Mouse (Mus musculus): ENCODE data around the gene Zdhhc5.
A peak's percentile ranks its signal among the peaks of the same experiment; 100 is the strongest.
"Not testable (repeated sequence)": the region's sequence is repeated elsewhere in the genome, so short reads cannot be mapped to it uniquely, and the experiment has no call there.

Gene Zdhhc5

DNA sequence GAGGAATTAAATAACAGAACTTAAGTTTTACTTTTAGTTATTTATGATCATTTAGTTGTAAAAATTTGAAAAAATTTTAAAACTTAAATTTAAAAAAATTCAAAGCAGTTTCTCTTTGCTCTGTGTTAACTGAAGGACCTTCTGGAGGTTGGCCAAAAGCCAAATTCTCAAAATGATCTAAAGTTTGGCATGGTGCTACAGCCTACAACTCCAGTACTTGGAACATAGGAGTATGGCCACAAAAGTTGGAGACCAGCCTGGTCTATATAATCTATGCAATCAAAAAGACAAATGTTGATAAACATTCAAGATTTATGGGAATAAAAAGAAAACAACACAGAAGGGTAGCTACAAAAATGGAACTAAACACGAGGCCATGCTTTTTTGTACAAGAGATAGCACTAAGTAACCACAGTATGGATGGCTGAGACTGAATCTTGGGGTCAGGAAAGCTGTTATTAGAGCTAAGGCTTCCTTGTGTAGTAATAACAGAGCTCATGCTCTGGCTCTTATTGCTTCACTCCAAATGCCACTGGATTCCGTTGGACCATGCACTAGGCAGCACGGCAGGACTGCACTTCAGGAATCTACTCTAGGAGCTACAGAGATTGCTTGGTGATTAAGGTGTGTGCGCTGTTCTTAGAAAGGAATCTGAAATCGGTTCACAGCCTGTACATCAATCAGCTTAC is 19.8 kb downstream of the Zdhhc5 start:
- no peak for DNase-seq (ENCODE audit: low spot score)

DNA sequence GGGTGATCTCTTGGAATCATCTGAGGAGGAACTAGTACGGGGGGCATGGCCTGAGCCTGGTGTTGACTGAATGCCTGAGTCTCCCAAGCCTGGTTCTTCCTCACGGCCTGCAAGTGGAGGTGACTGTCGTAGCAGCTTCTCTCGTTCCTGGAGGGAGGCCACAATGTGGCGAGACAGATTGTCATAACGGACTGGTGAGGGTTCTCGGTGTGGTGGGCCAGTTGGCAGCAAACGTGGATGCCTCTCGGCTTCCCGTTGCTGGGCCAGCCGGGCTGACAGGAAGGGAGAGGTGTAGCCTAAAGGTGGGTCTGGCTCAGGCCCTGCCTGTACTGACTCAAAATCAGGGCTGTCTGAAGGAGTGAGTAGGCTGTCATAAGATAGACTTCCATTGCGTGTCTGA is 24.9 kb downstream of the Zdhhc5 start:
- DNase-seq (ENCODE audit: low spot score), result no peak

DNA sequence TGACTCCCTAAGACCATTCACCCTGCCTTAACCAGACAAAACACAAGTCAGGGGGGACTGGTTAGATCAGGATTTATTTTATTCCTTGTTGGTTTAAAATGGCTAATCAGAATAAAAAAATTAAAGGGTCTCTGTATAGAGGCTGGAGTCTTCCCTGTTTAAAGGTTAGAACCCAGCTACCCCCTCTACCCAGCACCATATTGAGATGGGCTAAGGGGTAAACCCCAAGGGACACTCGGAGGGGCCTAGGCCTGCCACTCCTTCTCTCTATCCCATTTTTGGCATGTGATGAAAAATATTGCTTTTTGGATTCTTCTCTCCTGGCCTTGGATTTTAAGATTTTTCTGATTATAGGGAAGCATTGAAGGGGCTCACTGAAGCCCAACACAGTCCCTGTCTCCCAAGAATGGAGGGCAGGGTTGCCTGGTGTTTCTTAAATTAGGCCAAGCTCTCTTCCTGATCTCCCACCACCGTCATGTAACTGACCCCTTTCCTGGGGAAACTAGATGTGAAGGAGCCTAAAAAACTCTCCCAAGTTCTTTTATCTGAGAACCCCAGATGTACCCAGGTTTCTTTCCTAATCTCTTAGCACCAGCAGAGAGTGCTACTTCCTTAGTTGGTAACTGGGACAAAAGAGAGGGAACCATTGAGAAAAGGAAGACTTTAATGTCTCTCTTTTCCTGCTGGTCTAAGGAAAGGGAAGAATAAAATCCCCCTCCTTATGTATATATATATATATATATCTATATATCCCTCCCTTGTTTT is 26.7 kb downstream of the Zdhhc5 start:
- no peak for DNase-seq (ENCODE audit: low spot score)

DNA sequence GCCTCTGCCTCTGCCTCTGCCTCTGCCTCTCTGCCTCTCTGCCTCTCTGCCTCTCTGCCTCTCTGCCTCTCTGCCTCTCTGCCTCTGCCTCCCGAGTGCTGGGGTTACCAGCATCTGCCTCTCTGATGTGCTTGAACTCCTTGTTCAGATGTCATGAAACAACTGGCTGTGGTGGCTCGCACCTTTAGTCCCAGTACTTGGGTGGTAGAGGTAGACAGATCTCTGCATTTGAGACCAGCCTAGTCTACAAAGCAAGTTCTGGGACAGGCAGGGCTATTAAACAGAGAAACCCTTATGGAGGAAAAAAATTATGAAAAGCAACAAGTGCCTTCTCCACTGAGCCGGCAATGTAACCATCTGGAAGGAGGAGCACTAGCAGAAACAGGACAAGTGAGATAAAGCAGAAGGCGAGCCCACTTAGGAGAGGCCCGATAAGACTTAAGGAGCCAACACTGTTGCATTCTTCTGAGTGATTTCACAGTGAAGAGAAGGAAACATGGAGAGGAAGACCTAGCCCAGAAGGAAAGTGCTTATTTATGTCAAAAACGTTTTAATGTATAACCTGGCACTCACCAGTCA is 32.3 kb downstream of the Zdhhc5 start:
- no peak for DNase-seq (ENCODE audit: low spot score)

DNA sequence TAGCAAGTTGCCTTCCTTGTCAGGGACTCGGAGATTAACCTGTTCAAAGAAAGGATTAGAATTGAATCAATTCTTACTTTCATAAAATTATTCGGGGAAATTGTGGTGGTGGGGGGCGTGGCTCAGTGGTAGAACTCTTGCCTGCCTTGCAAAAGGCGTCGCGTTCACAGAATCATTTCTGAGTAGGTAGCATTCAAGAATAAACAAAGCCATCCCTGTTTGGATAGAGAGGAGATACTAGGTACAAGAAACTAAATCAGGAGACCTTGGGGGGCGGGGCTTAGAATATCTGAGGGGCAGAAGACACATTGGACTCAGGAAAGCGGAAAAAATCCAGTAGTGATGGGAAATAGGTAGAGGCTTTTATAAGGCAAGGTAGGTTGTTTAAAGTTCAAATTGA is 36.0 kb downstream of the Zdhhc5 start, which contains the start of gene Tmx2:
Gene Tmx2 (minus strand): TSS at position 125 of the 400 bp plus-strand sequence.
- DNase-seq (ENCODE audit: low spot score), result no peak

DNA sequence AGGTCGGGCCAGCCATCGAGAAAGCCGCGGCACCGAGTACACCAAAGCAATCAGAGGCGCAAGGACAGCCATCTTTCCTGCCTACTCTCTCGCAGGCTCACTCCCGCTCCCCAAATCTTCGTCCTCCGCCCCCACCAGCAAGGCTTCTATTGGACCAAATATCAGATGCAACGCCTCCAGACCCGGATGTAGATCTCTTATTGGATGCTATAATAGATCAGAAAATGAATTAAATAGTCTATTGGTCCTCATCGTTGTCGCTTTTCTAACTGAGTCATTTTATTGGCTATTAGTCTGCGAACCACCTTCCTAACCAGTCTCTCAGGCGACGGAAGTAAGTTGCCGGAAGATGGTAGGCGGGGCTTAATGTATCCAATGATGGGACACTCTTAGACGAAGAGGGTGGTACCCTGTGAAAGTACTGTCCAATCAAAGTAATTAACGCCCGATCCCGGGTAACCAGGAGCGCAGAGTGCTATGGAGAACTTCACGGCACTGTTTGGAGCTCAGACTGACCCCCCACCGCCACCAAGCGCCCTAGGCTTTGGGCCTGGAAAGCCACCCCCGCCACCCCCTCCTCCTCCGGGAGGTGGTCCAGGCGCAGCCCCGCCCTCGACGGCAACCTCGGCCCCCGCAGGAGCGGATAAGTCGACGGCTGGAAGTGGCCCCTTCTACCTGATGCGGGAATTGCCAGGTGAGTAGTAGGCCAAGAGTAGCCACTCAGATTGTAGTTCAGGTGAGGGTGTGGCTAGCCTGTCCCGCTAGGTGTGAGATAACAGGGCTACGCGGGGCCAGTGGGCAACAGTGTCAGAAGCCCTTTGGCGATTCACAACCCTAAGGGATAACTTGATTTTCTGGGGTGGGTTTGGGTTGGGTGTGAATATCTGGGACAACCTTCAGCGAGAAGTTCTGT is 36.8 kb downstream of the Zdhhc5 start, which contains the start of the genes Gm28635 and Med19:
Gene Gm28635 (minus strand): TSS at position 74 of the 913 bp plus-strand sequence.
Gene Med19 (plus strand): TSS at position 435 of the 913 bp plus-strand sequence.
- DNase-seq (ENCODE audit: low spot score), result peak; percentile 97

DNA sequence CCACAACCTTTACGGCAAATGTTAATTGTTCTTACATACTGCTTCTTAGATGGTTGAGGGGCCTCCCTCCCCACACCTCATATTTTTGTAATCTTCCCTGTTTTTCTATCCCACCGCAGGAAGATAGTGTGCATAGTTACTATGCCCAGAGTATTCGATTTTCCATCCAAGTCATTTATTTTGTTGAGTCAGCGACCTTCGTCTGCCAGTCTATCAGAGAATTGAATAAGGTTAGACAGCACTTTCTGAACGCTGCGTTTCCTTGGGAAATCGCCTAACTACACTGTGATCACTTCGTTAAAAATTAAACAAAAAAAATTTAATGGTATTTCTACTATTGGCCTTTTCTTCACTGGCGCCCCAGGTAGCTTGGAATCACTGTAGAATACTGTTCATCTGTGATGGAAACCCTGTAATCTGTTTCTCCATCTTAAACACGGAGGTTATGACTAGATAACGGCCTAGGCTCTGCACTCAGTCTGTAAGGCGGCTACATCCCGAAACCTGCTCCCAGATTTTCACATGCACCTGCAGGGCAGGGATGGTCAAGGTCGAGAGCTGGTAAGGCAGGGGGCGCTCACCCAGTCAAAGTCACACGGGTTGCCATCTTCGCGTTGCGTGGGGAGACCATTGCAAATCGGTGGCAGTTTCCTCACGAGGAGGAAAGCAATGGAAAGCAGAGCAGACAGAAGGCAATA is 37.6 kb downstream of the Zdhhc5 start:
- DNase-seq (ENCODE audit: low spot score), result no peak

DNA sequence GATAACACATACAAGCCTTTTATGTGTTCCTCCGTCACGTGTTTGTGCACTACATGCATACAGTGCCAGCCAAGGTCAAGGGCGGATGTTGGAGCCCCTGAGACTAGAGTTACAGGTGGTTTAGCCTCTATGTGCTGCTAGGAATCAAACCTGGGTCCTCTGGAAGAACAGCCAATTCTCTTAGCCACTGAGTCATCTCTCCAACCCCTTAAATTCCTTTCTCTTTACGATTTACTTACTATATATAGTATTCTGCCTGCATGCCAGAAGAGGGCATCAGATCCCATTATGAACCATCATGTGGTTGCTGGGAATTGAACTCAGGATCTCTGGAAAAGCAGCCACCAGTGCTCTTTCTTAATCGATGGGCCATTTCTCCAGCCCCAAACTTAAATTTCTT is 43.4 kb downstream of the Zdhhc5 start:
- not testable (repeated sequence) for DNase-seq (ENCODE audit: low spot score)

DNA sequence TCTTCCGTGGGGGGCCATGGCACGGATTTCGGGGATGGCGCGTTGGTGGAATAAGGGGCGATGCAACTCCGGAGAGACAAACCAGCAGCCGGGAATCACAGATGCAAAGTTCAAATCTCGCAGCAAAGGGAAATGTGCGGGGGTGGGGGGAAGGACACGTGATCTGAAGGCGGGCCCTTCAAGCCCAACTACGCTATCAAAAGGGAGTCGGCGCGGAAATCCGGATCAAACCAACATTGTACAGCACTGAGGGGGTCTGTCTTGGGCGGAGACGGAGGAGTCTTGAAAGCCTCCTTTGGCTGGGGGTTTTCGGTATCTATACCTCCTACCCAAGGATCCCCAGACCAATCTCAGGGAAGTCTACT is 44.4 kb downstream of the Zdhhc5 start, which contains the start of gene Selenoh:
Gene Selenoh (minus strand): TSS at position 202 of the 365 bp plus-strand sequence.
- DNase-seq (ENCODE audit: low spot score), result peak; percentile 86

DNA sequence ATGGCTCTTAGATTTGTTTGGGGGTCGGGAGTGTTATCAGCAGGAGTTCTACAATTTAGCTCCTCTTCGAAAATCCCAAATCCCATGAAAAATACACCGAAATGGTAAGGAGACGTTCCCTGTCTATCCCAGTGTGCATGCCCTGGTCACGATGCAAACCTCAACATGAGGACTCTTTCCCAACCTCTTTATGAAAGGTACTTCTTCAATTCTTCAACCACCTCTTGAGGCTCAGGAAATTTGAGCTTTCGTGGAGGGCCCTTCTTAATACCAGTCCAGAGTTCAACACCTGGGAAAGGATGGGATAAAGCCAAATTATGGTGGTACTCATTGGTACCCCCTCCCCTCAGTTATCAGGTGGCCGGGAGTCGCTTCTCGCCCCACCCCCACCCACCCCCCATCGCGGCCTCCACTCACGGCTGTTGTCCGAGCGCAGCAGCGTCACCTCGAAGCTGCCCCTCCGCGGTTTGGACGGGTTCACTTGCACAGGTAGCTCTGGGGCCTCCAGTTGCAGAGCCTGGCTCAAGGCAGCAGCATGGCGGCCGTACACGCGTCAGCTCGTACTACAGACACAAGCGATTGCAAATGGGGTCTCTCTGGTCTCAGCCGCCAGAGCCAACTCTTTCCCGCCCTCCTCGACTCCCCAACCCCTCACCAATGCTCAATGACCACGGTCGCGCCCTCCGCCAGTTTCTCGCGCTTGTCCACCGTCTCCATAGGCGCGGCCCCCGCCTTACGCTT is 45.0 kb downstream of the Zdhhc5 start:
- no peak for DNase-seq (ENCODE audit: low spot score)

DNA sequence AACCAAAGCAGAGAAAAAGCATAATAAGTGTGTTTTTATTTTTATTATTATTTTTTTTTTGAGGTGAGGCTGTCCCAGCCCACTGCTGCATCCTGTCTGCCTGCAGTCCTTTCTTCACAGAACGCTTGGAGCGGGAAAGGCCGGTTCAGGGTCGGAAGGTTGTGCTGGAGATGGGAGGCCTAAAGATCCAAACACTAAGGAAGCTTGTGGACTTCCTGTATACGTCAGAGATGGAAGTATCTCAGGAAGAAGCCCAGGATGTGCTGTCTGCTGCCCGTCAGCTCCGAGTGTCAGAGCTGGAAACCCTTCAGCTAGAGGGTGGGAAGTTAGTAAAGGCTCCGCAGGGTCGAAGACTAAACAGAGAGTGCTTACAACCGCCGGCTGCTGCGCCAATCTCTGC is 48.9 kb downstream of the Zdhhc5 start:
- no peak for DNase-seq (ENCODE audit: low spot score)

DNA sequence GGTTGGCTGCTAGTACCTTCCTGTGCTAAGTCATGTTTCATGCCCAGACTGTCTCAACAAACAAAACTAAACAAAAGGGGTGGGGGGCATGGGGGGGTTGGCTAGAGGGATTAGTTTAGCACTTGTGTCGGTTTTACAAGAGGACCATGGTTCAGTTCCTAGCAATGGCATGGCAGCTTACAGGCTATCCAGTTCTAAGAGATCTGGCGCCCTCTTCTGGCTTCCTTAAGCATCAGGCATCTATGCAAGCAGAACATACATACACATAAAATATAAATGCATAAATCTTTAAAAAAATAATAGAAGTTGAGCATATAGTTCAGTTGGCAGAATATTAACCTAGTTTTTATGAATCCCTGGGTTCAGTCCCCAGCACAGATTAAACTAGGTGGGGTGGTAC is 52.1 kb downstream of the Zdhhc5 start:
- no peak for DNase-seq (ENCODE audit: low spot score)

DNA sequence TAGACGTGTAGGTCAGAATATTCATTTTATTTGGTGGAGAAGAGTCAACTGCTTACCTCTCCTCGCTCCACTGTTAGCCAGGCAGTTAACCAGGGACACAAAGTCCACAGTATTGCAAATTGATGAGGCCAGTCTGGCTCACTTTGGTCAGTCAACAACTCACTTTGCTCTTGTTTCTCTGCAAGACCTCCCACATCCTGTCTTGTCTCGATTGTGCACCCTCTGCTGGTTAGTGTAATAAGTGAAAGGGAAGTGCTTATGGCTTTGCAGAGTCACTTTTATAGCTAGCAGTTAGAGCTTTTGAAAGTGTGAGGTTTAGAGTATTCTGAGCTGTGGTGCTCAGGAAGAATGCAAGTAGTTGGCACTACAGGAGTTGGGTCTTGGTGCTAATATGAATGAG is 54.7 kb downstream of the Zdhhc5 start:
- peak; percentile 68 for DNase-seq (ENCODE audit: low spot score)

DNA sequence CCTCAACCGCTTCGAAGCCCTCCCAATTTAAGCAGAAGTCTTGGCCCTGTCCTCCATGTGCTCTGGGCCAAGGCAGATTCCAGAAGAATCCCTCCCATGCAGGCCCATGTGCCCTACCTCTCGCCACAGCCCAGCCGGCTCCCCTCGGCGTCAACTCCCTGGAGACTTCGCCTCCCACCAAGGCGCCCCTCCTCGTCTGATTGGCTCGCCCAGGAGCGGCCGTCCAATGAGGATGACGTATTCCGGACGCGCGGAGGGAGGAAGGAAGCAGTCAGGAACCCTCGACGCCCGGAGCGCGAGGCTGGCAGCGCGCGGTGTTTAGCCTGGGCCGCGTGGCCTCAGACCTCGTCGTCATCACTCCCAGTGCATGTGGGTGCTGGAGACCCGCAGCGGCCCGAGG is 56.2 kb downstream of the Zdhhc5 start, which contains the start of gene Btbd18:
Gene Btbd18 (plus strand): TSS at position 274 of the 400 bp plus-strand sequence.
- no peak for DNase-seq (ENCODE audit: low spot score)

DNA sequence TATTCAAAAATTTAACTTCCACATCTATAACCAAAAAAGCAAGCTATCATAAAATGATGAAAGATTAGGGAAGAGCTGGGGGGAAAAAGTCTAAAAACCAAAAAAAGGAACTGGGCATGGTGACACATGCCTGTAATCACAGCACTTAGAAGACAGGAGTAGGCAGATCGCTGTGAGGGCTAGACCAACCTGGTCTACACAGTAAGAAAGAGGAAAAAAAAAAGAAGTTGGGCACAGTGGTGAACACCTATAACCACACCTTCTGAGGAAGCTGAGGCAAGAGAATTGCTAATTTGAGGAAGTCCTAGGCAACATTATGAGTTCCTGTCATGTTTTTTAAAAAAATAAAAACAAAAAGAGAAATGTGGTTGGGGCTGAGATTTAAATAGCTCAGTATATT is 59.1 kb downstream of the Zdhhc5 start:
- DNase-seq (ENCODE audit: low spot score), result no peak

DNA sequence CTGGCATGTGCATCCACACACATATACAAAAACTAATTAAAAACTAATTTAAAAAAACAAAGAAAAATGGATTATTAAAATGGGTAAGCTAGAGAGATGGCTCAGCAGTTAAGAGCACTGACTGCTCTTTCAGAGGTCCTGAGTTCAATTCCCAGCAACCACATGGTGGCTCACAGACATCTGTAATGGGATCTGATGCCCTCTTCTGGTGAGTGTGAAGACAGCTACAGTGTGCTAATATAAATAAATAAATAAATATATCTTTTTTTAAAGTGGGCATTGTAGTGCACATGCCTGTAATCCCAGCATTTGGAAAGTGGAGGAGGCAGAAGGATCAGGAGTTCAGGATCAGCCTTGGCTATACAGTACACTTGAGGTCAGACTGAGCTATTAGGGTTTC is 61.6 kb downstream of the Zdhhc5 start:
- DNase-seq (ENCODE audit: low spot score), result no peak

DNA sequence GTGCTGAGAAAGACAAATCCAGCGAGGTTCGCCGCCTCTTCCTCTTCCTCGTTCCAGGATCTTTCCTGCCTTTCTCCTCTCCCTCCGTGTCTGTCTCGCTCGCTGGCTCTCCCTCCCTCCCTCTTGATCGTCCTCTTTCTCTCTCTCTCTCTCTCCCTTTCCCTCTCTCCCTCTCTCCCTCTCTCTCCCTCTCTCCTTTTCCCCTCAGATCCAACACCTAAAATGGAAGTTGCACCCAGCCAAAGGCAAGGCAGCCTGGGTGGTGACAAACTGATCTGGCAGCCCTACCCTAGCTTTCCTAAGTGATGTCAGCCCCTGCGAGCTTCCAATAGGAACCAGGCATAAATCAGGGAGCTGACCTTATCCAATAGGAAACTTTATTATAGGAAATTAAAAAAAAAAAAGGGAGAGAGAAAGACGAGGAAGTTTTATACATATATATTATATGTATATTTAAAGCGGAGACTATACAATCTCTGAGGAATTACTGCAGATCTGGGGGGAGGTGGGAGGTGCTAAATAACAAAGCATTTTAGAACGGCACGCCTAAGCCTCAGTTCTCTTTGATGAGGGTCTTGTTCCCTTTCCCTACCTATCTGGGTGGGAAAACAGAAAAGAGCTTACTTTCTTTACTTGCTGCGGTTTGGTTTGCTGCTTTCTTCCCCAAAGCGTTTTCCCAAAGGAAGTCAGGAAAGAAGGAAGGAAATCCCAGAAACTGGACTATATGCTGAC is 64.3 kb downstream of the Zdhhc5 start, which contains the start of gene Ctnnd1:
Gene Ctnnd1 (minus strand): TSS at position 302 of the 732 bp plus-strand sequence.
- peak; percentile 89 for DNase-seq (ENCODE audit: low spot score)

DNA sequence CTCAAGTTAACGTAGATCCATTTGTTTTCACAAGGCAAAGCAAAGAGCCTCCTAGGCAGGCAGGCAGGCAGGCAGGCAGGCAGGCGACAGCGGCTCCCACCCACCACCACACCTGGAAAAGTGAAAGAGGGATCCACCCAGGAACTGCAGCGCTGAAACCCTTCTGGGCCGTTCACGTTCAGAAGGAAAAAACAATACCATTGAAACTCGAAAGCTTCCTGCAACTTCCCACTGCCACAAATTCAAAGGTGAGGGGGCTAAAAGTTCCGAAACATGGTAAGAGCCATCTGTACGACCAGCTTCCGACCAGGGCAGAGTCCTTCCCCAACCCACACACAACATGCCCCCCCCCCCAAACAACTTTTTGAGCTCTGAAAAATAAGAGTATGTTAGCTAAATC is 65.3 kb downstream of the Zdhhc5 start:
- no peak for DNase-seq (ENCODE audit: low spot score)

DNA sequence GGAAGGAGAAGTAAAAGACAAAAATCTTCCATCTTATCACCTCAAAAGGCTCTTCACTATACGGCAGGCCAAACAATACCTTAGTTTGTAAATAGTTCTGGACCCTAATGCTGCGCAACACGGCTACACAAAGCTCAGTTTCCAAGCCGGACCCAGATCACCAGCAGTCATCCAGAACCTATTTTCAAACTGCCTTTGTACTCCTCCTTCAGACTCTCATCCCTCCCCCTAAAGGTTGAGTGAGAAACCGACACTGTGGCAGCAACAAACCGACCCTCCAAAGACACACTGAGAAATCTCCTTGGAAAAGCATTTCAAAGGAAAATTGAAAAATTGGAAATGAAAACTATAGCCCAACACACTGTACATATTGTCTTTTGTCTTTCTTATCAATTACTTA is 66.6 kb downstream of the Zdhhc5 start:
- DNase-seq (ENCODE audit: low spot score), result no peak
